Mouse (Mus musculus) midbrain, embryonic 10.5 days (tissue): Measurements from ENCODE around the gene Fam189b. TPM values are rescaled to one million over a fixed set of nuclear protein-coding genes. Genes with fewer than 3 reads are reported as not detected.

Experiments
- DNase-seq: peaks from one replicate; pipeline ENCODE4 v3.0.0-alpha.2; 2017; ENCODE audit warnings: low spot score
- H3K27ac ChIP-seq: fragments of 300-500 bp; sonication (generic); replicated peaks from 2 replicates; pipeline ENCODE4 v1.5.1; 2016; ENCODE audit warnings: mild to moderate bottlenecking
- H3K27me3 ChIP-seq: fragments of 300-500 bp; sonication (generic); 2 replicates; pipeline ENCODE4 v1.6.1; 2016; ENCODE audit warnings: low read depth, mild to moderate bottlenecking; ENCODE audit not compliant: poor library complexity, severe bottlenecking
- H3K36me3 ChIP-seq: fragments of 300-500 bp; sonication (generic); 2 replicates; pipeline ENCODE4 v1.6.1; 2016; ENCODE audit warnings: mild to moderate bottlenecking, moderate library complexity
- H3K4me1 ChIP-seq: fragments of 300-500 bp; sonication (generic); 2 replicates; pipeline ENCODE4 v1.6.1; 2016
- H3K4me3 ChIP-seq: fragments of 300-500 bp; sonication (generic); 2 replicates; pipeline ENCODE4 v1.5.1; 2016; ENCODE audit warnings: mild to moderate bottlenecking, moderate library complexity
- H3K9me3 ChIP-seq: fragments of 300-500 bp; sonication (generic); replicated peaks from 2 replicates; pipeline ENCODE4 v1.6.1; 2016; ENCODE audit warnings: mild to moderate bottlenecking
- WGBS: fragments of 180-500 bp; shearing (Covaris S2); methylation state at CpG from one replicate; pipeline ENCODE4 v1.1.7; 2016; 5-methylcytosine and 5-hydroxymethylcytosine counted together
- polyA plus RNA-seq: library from polyadenylated mRNA; unstranded; fragments of >200 nt; fragmentation: Nextera tagmentation; extraction: Ambion mirVana; gene quantifications from 2 replicates; pipeline ENCODE4 v1.2.1, GENCODE M21; 2016

The Fam189b gene
- polyA plus RNA-seq, 1 experiment from 2014 or later, result 31.0 TPM

DNA sequence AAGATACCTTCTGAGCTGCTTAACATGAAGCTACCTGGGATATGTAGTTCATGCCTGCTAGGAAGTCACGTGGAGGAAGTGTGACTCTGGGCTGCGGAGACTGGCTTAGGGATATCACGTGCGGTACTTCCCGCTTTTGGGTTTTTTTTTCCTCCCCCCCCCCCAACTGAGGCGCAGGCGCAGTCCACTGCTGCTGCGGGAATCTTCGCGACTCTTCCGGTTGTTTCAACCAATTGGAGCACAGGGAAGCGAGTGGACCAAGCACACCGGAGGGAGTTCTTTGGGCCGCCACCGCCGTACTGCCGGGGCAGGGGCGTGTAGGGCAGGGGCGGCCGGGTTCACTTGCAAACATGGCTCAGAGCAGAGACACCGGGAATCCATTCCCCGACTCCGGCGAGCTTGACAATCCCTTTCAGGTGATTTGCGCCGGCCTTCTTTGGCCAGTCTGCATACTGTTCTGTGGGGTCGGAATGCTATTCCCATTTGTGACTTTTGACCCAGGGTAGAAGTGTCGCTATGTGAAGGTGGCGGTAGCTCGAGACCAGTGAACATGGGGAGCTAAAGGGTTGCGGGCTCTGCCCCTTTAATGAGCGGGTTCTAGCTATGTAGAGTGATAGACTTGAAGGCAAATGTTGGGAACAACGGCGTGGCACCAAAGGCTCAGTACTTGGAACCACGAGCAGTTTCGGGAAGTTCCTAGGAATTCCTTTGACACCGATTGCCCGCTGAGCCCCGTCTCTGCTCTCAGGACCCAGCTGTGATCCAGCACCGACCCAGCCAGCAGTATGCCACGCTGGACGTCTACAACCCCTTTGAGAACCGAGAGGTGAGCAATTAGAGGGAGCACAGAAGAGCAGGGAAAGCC lies 5.5 kb upstream of the Fam189b start, which contains the start of gene Scamp3:
Scamp3 (plus strand) TSS at position 232 of the 865 bp plus-strand sequence.
- peak within 1 kb of the TSS; percentile 72 for H3K4me3 ChIP-seq
- H3K27ac ChIP-seq, result peak within 1 kb of the TSS; percentile 86
- peaks cover 81% of the 10 kb centered on the region for H3K36me3 ChIP-seq
- peaks cover 23% of the 10 kb centered on the region for H3K4me1 ChIP-seq
- H3K9me3 ChIP-seq, result no peaks in the 10 kb centered on the region
- H3K27me3 ChIP-seq, result no peaks in the 10 kb centered on the region
- peak; percentile 96 for DNase-seq
- under 1% methylated on average over 43 of the region's 43 CpGs for WGBS

DNA sequence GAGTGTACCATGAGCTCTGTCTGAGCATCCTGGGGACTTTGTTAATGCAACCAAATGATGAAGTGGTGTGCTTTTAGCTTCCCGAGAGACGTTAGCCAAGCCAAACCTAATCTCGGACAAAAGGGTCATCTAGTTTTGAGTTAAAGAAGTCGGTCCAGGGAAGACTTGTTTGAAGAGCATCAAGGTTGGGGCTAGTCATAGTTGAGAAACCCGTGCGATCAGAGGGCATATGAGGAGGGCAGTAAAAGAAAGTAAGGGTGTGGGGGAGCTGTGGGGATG lies 4.9 kb upstream of the Fam189b start:
- Histone ChIP-seq H3K4me3 (peak overlapping the region; percentile 72), H3K4me1 (peaks cover 29% of the 10 kb centered on the region), H3K27me3 (no peaks in the 10 kb centered on the region), H3K27ac (peak overlapping the region; percentile 86), H3K36me3 (peaks cover 79% of the 10 kb centered on the region), H3K9me3 (no peaks in the 10 kb centered on the region)
- DNase-seq, result no peak
- 15% methylated on average over 6 of the region's 6 CpGs for WGBS

DNA sequence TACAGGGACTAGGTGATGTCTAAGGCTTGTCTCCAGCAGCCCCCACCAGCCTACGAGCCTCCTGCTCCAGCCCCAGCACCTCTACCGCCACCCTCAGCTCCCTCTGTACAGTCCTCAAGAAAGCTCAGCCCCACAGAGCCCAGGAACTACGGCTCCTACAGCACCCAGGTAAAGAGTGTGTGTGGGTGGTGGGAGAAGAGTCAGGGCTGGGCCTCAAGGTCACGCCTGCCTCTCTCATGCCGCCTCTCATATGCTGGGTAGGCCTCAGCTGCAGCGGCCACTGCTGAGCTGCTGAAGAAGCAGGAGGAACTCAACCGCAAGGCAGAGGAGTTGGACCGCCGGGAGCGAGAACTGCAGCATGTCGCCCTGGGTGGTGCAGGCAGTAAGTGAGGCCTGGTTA lies 3.9 kb upstream of the Fam189b start:
- Histone ChIP-seq H3K36me3 (peaks cover 69% of the 10 kb centered on the region), H3K27ac (no peak overlapping the region), H3K4me1 (peaks cover 39% of the 10 kb centered on the region), H3K27me3 (no peaks in the 10 kb centered on the region), H3K9me3 (no peaks in the 10 kb centered on the region), H3K4me3 (peak overlapping the region; percentile 72; the same call in 1 of the 2 replicates)
- no peak for DNase-seq
- 95% methylated on average over 11 of the region's 11 CpGs for WGBS

DNA sequence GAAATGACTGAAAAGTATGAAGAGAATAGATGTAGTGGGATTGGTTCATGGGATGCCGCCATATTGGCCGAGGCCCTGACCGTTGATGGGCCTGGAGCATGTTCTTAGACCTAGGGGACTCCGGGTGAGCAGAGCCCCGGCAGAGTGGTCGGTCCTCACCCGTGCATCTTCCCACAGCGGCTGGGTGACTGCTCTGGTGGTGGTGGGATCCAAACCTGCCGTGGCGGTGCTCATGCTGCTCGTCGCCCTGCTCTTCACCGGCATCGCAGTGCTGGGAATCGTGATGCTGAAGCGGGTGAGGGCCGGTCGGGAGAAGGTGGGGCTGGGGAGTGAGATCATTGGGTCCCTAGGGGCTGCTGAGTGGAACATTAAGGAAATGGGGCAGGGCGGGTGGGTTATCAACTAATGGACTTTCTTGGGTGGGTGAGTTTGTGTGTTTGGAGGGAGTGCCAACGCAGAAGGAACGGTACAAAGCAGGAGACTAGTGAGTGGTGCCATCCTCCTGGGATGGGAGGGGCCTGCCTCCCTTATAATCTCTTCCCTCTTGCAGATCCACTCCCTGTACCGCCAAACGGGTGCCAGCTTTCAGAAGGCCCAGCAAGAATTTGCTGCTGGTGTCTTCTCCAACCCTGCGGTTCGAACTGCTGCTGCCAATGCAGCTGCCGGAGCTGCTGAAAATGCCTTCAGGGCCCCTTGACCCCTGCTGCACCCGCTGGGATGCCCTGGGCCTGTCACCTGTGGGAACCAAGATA lies 1.0 kb upstream of the Fam189b start:
- H3K4me3 ChIP-seq, result peak overlapping the region; percentile 72; the same call in 1 of the 2 replicates
- 95% methylated on average over 27 of the region's 27 CpGs for WGBS
- H3K36me3 ChIP-seq, result peaks cover 47% of the 10 kb centered on the region
- peaks cover 5% of the 10 kb centered on the region for H3K27me3 ChIP-seq
- H3K9me3 ChIP-seq, result no peaks in the 10 kb centered on the region
- no peak for DNase-seq
- peaks cover 61% of the 10 kb centered on the region for H3K4me1 ChIP-seq
- no peak overlapping the region for H3K27ac ChIP-seq

DNA sequence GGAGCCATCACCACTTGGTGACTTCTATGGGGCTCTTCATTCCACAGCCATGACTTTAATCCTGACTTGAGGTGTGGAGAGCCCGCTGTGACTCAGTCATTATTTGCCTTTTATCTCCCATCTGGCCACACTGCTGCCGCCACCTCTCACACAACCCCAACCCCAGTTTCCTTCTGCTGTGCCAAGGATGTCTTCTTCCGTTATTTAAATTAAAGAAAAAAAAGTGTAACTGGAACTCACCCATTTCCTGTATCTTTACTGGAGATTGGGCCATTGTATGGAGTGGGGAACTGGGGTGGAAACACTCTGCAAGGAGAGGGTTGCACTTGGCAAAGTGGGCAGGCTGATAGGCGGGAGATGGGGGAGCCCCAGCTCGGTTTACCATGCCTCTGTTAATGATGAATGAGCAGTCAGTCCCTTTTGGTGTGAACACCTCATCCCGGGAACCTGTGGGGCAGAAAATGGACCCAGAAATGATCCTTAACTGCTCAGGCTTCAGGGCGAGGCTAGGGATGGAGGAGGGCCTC lies 349 bp upstream of the Fam189b start:
- no peak for DNase-seq
- Histone ChIP-seq H3K27me3 (peaks cover 11% of the 10 kb centered on the region), H3K4me3 (peak overlapping the region; percentile 72), H3K4me1 (peaks cover 67% of the 10 kb centered on the region), H3K36me3 (peaks cover 53% of the 10 kb centered on the region), H3K27ac (peak overlapping the region; percentile 95), H3K9me3 (no peaks in the 10 kb centered on the region)
- 53% methylated on average over 7 of the region's 7 CpGs for WGBS

DNA sequence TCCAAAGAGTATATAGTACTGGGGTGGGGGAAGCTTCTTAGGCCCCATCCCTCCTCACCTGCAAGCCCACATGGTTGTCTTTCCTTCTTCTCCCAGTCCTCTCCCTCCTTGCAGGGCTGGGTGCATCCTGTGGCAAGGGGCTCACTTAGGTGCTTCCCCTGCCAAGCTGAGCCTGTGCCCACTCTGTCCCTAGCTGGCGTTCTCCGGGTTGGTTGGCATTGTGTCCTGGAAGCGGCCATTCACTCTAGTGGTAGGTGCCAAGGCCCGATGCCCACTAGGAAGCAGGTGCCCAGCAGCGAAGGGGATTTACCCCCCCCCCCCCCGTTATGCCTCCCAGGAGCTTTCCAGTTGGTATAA lies 994 bp downstream of the Fam189b start:
- WGBS, result 82% methylated on average over 6 of the region's 6 CpGs
- DNase-seq, result no peak
- peaks cover 64% of the 10 kb centered on the region for H3K4me1 ChIP-seq
- H3K27ac ChIP-seq, result peak overlapping the region; percentile 95
- H3K27me3 ChIP-seq, result peaks cover 24% of the 10 kb centered on the region
- H3K36me3 ChIP-seq, result peaks cover 61% of the 10 kb centered on the region
- no peaks in the 10 kb centered on the region for H3K9me3 ChIP-seq
- H3K4me3 ChIP-seq, result peak overlapping the region; percentile 72

DNA sequence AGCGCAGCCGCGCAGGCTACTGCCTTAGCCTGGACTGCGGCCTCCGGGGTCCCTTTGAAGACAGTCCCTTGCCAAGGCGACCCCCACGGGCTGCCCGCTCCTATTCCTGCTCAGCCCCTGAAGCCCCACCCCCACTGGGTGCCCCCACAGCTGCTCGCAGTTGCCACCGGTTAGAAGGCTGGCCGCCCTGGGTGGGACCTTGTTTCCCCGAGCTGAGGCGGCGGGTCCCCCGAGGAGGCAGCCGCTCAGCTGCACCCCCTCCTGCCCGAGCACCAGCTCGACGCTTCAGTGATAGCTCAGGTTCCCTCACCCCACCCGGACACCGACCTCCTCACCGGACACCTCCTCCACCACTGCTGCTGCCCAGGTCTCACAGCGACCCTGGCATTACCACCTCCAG lies 4.3 kb downstream of the Fam189b start:
- Histone ChIP-seq H3K36me3 (peaks cover 29% of the 10 kb centered on the region), H3K4me1 (peaks cover 60% of the 10 kb centered on the region), H3K27ac (peak overlapping the region; percentile 69), H3K27me3 (peaks cover 24% of the 10 kb centered on the region), H3K9me3 (no peaks in the 10 kb centered on the region), H3K4me3 (peak overlapping the region; percentile 33)
- DNase-seq, result no peak
- WGBS, result 30% methylated on average over 23 of the region's 23 CpGs

DNA sequence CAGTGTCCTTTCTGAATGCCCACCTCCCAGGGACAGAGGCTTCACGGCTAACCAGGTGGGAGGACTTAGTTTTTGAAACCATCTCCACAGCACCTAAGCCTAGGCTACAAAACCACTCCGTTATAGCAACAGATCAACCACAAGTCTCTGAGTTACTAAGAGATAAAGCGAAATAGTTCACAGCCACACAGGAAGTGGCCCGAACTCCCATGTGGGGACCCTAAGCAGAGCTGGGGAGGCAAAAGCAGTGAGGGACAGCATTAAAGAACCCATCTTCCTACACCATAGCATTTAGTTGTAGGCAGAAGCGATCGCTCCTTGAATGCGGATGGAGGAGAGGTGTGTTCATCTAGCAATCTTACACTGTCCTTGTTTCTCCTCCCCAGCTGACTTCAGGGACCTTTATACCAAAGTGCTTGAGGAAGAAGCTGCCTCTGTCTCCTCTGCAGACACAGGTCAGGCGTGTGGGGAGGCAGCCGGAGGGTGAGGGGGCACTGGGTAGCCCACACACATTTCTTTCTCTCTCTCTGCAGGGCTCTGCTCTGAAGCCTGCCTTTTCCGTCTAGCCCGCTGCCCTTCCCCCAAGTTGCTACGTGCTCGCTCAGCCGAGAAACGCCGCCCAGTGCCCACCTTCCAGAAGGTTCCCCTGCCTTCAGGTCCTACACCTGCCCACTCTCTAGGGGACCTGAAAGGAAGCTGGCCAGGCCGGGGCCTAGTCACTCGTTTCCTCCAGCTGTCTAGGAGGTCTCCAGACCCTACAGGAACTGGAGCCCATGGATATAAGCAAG lies 4.9 kb downstream of the Fam189b start:
- no peak overlapping the region for H3K4me3 ChIP-seq
- peaks cover 53% of the 10 kb centered on the region for H3K4me1 ChIP-seq
- peaks cover 24% of the 10 kb centered on the region for H3K36me3 ChIP-seq
- H3K27me3 ChIP-seq, result peaks cover 24% of the 10 kb centered on the region
- no peaks in the 10 kb centered on the region for H3K9me3 ChIP-seq
- H3K27ac ChIP-seq, result 0 out of 2 replicates have a peak overlapping the region, but pooled peaks have one; percentile 7
- 62% methylated on average over 18 of the region's 18 CpGs for WGBS
- DNase-seq, result no peak

DNA sequence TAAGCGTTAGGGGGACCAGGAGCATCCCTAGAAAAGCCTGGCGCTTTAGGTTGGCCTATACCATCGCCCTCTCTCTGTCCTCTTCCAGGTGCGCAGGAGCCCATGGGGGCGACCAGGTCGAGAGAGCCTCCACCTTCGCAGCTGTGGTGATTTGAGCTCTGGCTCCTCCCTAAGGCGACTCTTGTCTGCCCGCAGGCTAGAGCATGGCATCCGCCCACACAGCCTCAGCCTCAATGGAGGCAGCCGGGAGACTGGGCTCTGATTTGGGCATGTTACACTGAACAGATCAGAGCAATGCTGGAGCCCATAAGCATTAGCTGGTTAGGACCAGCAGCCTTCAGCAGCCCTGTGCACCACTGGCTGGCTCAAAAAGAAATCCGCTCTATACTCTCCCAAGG lies 5.5 kb downstream of the Fam189b start:
- peaks cover 24% of the 10 kb centered on the region for H3K27me3 ChIP-seq
- DNase-seq, result no peak
- 0 out of 2 replicates have a peak overlapping the region, but pooled peaks have one; percentile 3 for H3K27ac ChIP-seq
- H3K9me3 ChIP-seq, result no peaks in the 10 kb centered on the region
- WGBS, result 60% methylated on average over 12 of the region's 12 CpGs
- H3K4me3 ChIP-seq, result no peak overlapping the region
- peaks cover 47% of the 10 kb centered on the region for H3K4me1 ChIP-seq
- peaks cover 24% of the 10 kb centered on the region for H3K36me3 ChIP-seq

DNA sequence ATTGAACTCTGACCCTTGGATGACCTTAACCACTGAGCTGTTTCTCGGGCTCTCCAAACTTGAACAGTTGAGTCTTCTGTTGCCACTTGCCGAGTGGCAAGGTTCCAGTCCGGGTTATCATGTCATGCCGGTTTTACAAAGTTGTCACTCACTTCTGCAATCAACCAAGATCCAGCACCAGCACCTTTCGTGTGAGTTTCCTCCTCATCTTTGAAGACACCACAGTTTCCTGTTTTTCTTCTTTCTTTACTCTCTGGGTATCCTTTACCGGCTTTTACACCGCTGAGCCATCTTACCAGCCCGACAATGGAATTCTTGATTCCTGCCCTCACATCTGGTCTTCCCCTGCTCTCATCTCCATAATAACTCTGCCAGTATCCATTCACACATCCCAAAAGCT lies 7.5 kb downstream of the Fam189b start:
- H3K4me3 ChIP-seq, result no peak overlapping the region
- H3K9me3 ChIP-seq, result no peaks in the 10 kb centered on the region
- peaks cover 21% of the 10 kb centered on the region for H3K36me3 ChIP-seq
- no peak for DNase-seq
- H3K27me3 ChIP-seq, result peaks cover 24% of the 10 kb centered on the region
- H3K27ac ChIP-seq, result no peak overlapping the region
- H3K4me1 ChIP-seq, result peaks cover 29% of the 10 kb centered on the region
- WGBS, result 89% methylated on average over 8 of the region's 8 CpGs

DNA sequence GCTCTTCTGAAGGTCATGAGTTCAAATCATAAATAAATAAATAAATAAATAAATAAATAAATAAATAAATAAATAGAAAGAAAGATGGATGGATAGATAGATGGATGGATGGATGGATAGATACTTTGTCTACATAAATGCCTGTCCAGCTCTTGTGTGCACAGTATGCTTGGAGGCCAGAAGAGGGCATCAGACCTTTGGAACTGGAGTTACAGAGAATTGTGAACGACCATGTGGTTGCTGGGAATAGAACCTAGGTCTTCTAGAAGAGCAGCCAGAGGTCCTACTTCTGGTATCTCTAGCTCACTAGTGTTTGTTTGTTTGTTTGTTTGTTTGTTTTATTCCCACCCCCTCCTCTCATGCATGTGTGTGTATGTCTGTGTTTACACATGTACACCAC lies 10.4 kb downstream of the Fam189b start:
- peaks cover 19% of the 10 kb centered on the region for H3K4me1 ChIP-seq
- H3K4me3 ChIP-seq, result no peak overlapping the region
- peaks cover 5% of the 10 kb centered on the region for H3K36me3 ChIP-seq
- H3K9me3 ChIP-seq, result no peaks in the 10 kb centered on the region
- H3K27ac ChIP-seq, result no peak overlapping the region
- peaks cover 6% of the 10 kb centered on the region for H3K27me3 ChIP-seq
- WGBS, result 84% methylated on average over 1 of the region's 1 CpGs
- no peak for DNase-seq

DNA sequence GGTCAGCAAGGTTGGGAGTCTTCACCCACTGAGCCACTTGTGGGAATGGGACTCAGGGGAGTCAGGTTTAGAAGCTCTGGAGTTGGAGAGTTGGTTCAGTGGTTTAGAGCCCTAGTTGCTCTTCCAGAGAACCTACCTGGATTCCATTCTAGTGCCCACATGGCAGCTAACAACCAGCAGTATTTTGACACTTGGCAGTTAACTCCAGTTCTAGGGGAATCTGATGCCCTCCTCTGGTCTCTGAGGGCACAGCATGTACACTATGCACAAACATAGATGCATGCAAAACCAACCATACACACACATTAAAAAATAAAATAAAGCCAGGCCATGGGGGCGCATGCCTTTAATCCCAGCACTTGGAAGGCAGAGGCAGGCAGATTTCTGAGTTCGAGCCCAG lies 10.9 kb downstream of the Fam189b start:
- WGBS, result 91% methylated on average over 2 of the region's 2 CpGs

More for the DNA sequence above, 10.9 kb downstream of the Fam189b start:
- peaks cover under 1% of the 10 kb centered on the region; the same call in 1 of the 2 replicates for H3K27me3 ChIP-seq
- H3K27ac ChIP-seq, result no peak overlapping the region
- peaks cover 17% of the 10 kb centered on the region for H3K4me1 ChIP-seq
- peaks cover 1% of the 10 kb centered on the region; the same call in 1 of the 2 replicates for H3K36me3 ChIP-seq
- no peak overlapping the region for H3K4me3 ChIP-seq
- no peak for DNase-seq
- no peaks in the 10 kb centered on the region for H3K9me3 ChIP-seq
